Mouse (Mus musculus): ENCODE measurements around the gene Cck. TPM values are rescaled to one million over a fixed set of nuclear protein-coding genes. Genes with fewer than 3 reads are reported as not detected.

Gene Cck
- not detected in 2 replicates for polyA plus RNA-seq (2012)

GRCm38 (mm10) chr9:121495529-121495928 lies at the start of gene Cck:
Gene Cck, minus strand, starts transcription at chr9:121495694.

Other genes with a start within 250 kb of the Cck start
- 0.19 and 0.53 TPM in 2 replicates for gene Ulk4, start 218.5 kb downstream of the Cck start, polyA plus RNA-seq (2012)
- 49.8 and 57.1 TPM in 2 replicates for gene Trak1, start 198.2 kb downstream of the Cck start, polyA plus RNA-seq (2012)
- gene Lyzl4, start 146.4 kb upstream of the Cck start, polyA plus RNA-seq (2012), result not detected in 2 replicates
- 0.11 and 0.27 TPM in 2 replicates for gene Vipr1, start 147.0 kb upstream of the Cck start, polyA plus RNA-seq (2012)
- 11.1 and 13.3 TPM in 2 replicates for gene Sec22c, start 209.8 kb upstream of the Cck start, polyA plus RNA-seq (2012)
- 20.2 and 27.5 TPM in 2 replicates for gene Ss18l2, start 214.6 kb upstream of the Cck start, polyA plus RNA-seq (2012)
- 21.3 and 36.5 TPM in 2 replicates for gene Nktr, start 223.5 kb upstream of the Cck start, polyA plus RNA-seq (2012)

All from megakaryocyte-erythroid progenitor cell, adult 5 weeks (primary cell).